Mouse (Mus musculus) liver, embryonic 15.5 days (tissue): Measurements from ENCODE around the gene Oas1h. TPM values are rescaled to one million over a fixed set of nuclear protein-coding genes. Genes with fewer than 3 reads are reported as not detected.
"Not testable (repeated sequence)": the region's sequence is repeated elsewhere in the genome, so short reads cannot be mapped to it uniquely, and the experiment has no call there.

Source experiments
- ATAC-seq: fragments of 200-750 bp; cut with Nextera tagmentation; 2 replicates; pipeline ENCODE4 v1.8.0; 2017; ENCODE audit warnings: moderate number of reproducible peaks, mild to moderate bottlenecking, moderate library complexity; ENCODE audit not compliant: insufficient read depth
- H3K27ac ChIP-seq: fragments of 300-500 bp; sonication (generic); replicated peaks from 2 replicates; pipeline ENCODE4 v1.5.1; 2015; ENCODE audit warnings: mild to moderate bottlenecking, inconsistent platforms
- H3K27me3 ChIP-seq: fragments of 300-500 bp; sonication (generic); 2 replicates; pipeline ENCODE4 v1.6.1; 2015; ENCODE audit warnings: mild to moderate bottlenecking, inconsistent platforms
- H3K36me3 ChIP-seq: fragments of 300-500 bp; sonication (generic); replicated peaks from 2 replicates; pipeline ENCODE4 v1.6.1; 2015; ENCODE audit warnings: moderate library complexity, mild to moderate bottlenecking, inconsistent platforms
- H3K4me1 ChIP-seq: fragments of 300-500 bp; sonication (generic); replicated peaks from 2 replicates; pipeline ENCODE4 v1.6.1; 2015; ENCODE audit warnings: inconsistent platforms
- H3K4me2 ChIP-seq: fragments of 300-500 bp; sonication (generic); 2 replicates; pipeline ENCODE4 v1.6.1; 2015; ENCODE audit warnings: moderate library complexity, mild to moderate bottlenecking, inconsistent platforms
- H3K4me3 ChIP-seq: fragments of 300-500 bp; sonication (generic); replicated peaks from 2 replicates; pipeline ENCODE4 v1.5.1; 2015; ENCODE audit warnings: mild to moderate bottlenecking, inconsistent platforms
- H3K9ac ChIP-seq: fragments of 300-500 bp; sonication (generic); 2 replicates; pipeline ENCODE4 v1.6.1; 2015; ENCODE audit warnings: moderate library complexity, mild to moderate bottlenecking, inconsistent platforms
- H3K9me3 ChIP-seq: fragments of 300-500 bp; sonication (generic); replicated peaks from 2 replicates; pipeline ENCODE4 v1.6.1; 2016; ENCODE audit warnings: inconsistent platforms
- WGBS: fragments of 180-500 bp; shearing (Covaris S2); methylation state at CpG from one replicate; pipeline ENCODE4 v1.1.7; 2015; ENCODE audit warnings: mixed read lengths; ENCODE audit not compliant: insufficient replicate concordance; 5-methylcytosine and 5-hydroxymethylcytosine counted together
- polyA plus RNA-seq: library from polyadenylated mRNA; unstranded; fragments of >200 nt; fragmentation: Nextera tagmentation; extraction: Ambion mirVana; gene quantifications from 2 replicates; pipeline ENCODE4 v1.2.1, GENCODE M21; 2015

The Oas1h gene
- polyA plus RNA-seq, 1 experiment from 2014 or later: not detected

DNA sequence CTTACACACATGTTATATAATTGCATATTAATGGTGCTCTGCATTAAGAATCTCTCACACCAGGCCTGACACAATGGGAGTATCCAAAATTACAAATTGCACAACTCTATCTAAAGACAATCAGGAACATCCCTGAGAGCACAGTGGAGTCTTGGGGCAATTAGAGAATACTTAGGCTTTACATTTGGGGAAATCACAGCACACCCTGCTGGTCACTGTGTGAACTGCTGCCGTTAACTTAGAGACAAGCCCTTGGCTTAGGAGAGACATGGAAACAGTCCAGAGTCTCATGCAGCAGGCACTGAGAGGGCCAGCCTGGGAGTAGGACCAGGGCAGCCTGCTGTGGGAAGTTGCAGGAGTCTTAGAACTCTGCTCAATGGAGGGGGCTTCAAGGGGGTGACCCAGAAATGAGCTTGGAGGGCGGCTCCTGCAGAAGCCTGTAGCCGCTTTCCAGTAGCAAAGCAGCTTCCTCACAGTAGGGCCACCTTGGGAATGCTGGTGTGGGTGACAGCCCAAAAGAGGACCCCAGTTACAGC, 11.6 kb upstream of the Oas1h start:
- Histone ChIP-seq H3K36me3 (no peaks in the 10 kb centered on the region), H3K4me2 (no peak overlapping the region), H3K27ac (no peak overlapping the region), H3K4me1 (no peaks in the 10 kb centered on the region), H3K4me3 (no peak overlapping the region), H3K9ac (no peak overlapping the region), H3K9me3 (no peaks in the 10 kb centered on the region), H3K27me3 (no peaks in the 10 kb centered on the region)
- no peak for ATAC-seq
- WGBS: 42% methylated on average over 3 of the region's 3 CpGs

- ATAC-seq: no peak
- 56% methylated on average over 2 of the region's 2 CpGs for WGBS
- Histone ChIP-seq H3K9ac (no peak overlapping the region), H3K27me3 (no peaks in the 10 kb centered on the region), H3K36me3 (no peaks in the 10 kb centered on the region), H3K4me1 (no peaks in the 10 kb centered on the region), H3K4me2 (no peak overlapping the region), H3K9me3 (no peaks in the 10 kb centered on the region), H3K4me3 (no peak overlapping the region), H3K27ac (no peak overlapping the region)
Observed at GRCm38 (mm10) chr5:120859241-120859640, 2.0 kb upstream of the Oas1h start.

DNA sequence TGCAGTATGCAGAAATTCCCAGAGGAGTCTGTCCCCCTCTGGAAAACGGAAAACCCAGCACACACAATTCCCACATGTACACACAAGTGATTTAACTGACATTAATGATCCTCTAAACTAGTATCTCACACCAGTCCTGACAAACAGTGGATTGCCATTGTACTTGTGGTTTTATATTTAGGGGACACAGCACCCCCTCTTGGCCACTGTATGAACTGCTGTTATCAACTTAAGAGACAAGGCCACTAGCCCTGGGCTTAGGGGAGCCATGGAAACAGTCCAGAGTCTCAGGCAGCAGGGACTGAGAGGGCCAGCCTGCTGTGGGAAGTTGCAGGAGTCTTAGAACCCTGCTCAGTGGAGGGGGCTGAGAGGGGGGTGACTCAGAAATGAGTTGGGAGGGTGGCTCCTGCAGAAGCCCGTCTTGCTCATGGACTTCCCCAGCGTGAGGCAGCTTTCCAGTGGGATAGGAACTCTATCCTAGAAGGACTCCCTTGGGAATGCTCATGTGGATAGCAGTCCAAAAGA, 4.2 kb downstream of the Oas1h start:
- Histone ChIP-seq H3K27ac (no peak overlapping the region), H3K4me2 (no peak overlapping the region), H3K36me3 (no peaks in the 10 kb centered on the region), H3K4me1 (no peaks in the 10 kb centered on the region), H3K9me3 (no peaks in the 10 kb centered on the region), H3K27me3 (no peaks in the 10 kb centered on the region), H3K4me3 (no peak overlapping the region), H3K9ac (no peak overlapping the region)
- WGBS: 51% methylated on average over 3 of the region's 3 CpGs
- no peak for ATAC-seq

DNA sequence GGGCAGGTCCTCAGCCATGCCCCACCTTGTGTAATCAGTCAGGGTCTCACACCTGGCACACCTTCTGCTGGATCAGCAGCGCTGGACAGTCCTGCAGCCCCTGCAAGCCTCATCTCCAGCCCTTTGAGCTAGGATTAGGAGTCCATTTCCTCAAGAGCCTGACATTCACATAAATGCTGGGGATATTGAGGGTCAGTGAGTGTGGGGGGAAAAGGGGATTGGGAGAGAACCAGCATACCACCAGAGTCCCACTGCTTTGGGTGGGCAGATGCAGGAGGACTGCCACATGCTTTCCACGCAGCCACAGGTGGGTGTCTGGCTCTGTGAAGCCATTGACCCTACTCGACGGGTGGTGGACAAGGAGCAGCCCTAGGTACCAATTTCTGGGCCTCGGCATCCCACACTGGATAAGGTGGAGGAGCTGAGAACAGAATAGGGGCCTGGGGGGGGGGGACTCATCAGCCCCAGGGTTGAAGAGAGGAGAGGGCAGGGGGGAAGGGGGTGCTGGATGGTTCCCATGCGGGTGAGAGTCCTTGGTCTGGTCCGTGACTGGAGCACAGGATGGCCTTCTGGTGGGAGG, 8.3 kb downstream of the Oas1h start:
- H3K36me3 ChIP-seq: no peaks in the 10 kb centered on the region
- no peaks in the 10 kb centered on the region for H3K9me3 ChIP-seq
- no peak overlapping the region for H3K27ac ChIP-seq
- H3K4me3 ChIP-seq: no peak overlapping the region
- WGBS: 56% methylated on average over 7 of the region's 7 CpGs
- H3K9ac ChIP-seq: no peak overlapping the region
- no peak overlapping the region for H3K4me2 ChIP-seq
- no peaks in the 10 kb centered on the region for H3K27me3 ChIP-seq
- no peak for ATAC-seq
- no peaks in the 10 kb centered on the region for H3K4me1 ChIP-seq

- Histone ChIP-seq H3K36me3 (no peaks in the 10 kb centered on the region), H3K27ac (no peak overlapping the region), H3K27me3 (no peaks in the 10 kb centered on the region), H3K4me3 (no peak overlapping the region), H3K9me3 (no peaks in the 10 kb centered on the region), H3K4me2 (no peak overlapping the region), H3K4me1 (no peaks in the 10 kb centered on the region), H3K9ac (no peak overlapping the region)
- 31% methylated on average over 3 of the region's 3 CpGs for WGBS
- no peak for ATAC-seq
Observed at GRCm38 (mm10) chr5:120870081-120870480, 8.9 kb downstream of the Oas1h start.

- Histone ChIP-seq H3K4me2 (no peak overlapping the region), H3K9ac (no peak overlapping the region), H3K27ac (no peak overlapping the region), H3K36me3 (no peaks in the 10 kb centered on the region), H3K9me3 (no peaks in the 10 kb centered on the region), H3K4me1 (no peaks in the 10 kb centered on the region), H3K4me3 (no peak overlapping the region), H3K27me3 (no peaks in the 10 kb centered on the region)
- 65% methylated on average over 7 of the region's 7 CpGs for WGBS
- no peak for ATAC-seq
Observed at GRCm38 (mm10) chr5:120870782-120871181, 9.6 kb downstream of the Oas1h start.

DNA sequence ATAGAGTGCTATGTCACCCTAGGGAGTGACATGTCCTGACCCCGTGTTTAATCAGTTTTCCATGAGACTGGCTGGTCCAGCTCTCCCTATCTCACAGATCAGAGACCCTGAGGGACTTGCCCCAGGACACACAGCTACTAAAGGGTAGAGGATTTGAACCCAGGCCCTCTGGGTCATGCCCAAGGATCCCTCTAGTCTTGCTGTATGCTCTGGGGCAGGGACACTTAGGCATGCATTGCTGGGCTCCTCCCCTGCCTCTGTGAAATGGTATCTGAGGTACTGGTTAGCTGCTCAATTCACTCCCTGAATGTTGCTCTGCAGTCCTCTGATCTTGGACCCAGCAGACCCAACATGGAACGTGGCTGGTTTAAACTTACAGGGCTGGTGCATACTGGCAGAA, 10.2 kb downstream of the Oas1h start:
- Histone ChIP-seq H3K4me3 (no peak overlapping the region), H3K9ac (no peak overlapping the region), H3K27me3 (no peaks in the 10 kb centered on the region), H3K4me2 (no peak overlapping the region), H3K4me1 (no peaks in the 10 kb centered on the region), H3K9me3 (no peaks in the 10 kb centered on the region), H3K27ac (no peak overlapping the region), H3K36me3 (no peaks in the 10 kb centered on the region)
- no peak for ATAC-seq
- WGBS: 29% methylated on average over 2 of the region's 2 CpGs

DNA sequence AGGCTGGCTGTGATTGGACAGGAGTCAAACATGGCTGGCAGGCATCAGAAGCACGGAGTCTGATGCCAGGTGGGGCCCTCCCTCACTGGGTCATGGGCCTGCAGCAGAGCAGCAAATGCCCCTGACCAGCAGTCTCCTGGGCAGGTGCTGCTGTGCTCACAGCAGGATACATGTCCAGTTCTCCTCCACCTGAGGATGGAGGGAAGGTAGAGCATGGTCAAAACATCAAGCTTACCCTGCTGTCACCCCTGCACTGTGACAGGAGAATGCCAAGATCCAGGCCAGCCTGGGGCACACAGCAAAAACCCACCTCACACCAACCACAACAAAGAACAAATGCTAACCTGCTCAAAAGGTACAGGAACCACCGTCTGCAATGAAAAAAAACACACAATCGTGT, 15.6 kb downstream of the Oas1h start:
- H3K27me3 ChIP-seq, H3K4me1 ChIP-seq, H3K9me3 ChIP-seq, H3K4me3 ChIP-seq, H3K27ac ChIP-seq, H3K9ac ChIP-seq, H3K4me2 ChIP-seq, H3K36me3 ChIP-seq, ATAC-seq: not testable (repeated sequence)
- 33% methylated on average over 2 of the region's 3 CpGs for WGBS

DNA sequence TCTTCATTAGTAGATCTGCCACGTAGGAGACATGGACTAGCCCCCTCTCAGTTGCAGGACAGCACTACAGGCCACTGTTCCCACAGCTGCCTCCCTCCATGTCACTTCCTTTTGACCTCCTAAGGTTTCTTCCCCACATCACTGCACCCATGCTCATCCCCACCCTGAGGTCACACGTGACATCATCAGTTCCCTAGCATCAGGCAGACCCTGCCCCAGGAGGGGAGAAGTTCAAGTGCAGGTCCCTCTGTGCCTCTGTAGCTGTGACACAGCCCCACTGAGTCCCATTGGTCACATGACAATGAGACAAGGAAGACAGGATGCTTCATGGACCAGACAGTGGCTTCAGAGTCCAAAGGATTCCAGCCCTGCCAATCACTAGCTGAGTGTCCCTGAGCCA, 16.2 kb downstream of the Oas1h start:
- H3K4me3 ChIP-seq, ATAC-seq, H3K27ac ChIP-seq, H3K9ac ChIP-seq, H3K4me1 ChIP-seq, H3K36me3 ChIP-seq, H3K4me2 ChIP-seq, H3K27me3 ChIP-seq, H3K9me3 ChIP-seq: not testable (repeated sequence)
- 47% methylated on average over 2 of the region's 2 CpGs for WGBS

DNA sequence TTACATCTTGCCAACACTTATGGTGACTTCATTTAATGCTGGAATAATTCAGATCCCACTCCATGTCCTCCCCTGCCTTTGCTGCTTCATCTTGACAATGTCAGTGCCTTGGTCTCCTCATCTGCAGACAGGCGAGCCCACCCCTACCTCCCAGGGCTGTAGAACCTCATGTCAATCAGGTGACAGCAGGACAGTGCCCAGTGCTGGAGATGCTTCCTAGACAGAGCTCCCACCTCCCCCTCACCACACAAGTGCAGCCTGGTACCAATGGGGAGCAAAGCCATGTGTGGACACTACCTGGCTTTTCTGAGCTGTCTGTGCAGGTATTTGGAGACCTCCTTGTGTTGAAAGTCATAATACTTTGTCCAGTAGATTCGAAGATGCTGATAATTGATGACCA, 17.6 kb downstream of the Oas1h start:
- 30% methylated on average over 2 of the region's 2 CpGs for WGBS
- not testable (repeated sequence) for H3K4me2 ChIP-seq

DNA sequence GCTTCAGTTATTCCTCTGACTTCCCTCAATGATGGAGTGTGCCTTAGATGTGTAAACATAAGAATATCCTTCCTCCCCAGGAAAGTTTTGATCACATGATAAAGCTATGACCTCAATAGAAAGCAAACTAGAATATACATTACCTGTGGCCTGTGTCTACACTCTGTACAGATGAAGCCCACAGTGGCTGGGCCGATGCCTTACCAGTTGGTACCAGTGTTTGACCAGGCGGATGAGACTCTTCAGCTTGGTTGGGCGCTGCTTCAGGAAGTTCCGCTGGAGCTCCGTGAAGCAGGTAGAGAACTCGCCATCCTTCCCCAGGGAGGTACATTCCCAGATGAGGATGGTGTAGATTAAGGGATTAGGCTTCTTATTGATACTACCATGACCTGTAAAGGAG, 20.5 kb downstream of the Oas1h start:
- H3K9ac ChIP-seq, H3K4me2 ChIP-seq, H3K9me3 ChIP-seq, H3K27ac ChIP-seq, H3K27me3 ChIP-seq, ATAC-seq, H3K4me1 ChIP-seq, H3K36me3 ChIP-seq, H3K4me3 ChIP-seq: not testable (repeated sequence)
- 69% methylated on average over 6 of the region's 6 CpGs for WGBS

More for the DNA sequence above, 17.6 kb downstream of the Oas1h start:
- H3K27ac ChIP-seq, ATAC-seq, H3K9ac ChIP-seq, H3K4me1 ChIP-seq, H3K9me3 ChIP-seq, H3K4me3 ChIP-seq, H3K27me3 ChIP-seq, H3K36me3 ChIP-seq: not testable (repeated sequence)

- not testable (repeated sequence) for H3K36me3 ChIP-seq, H3K9me3 ChIP-seq, H3K4me3 ChIP-seq, H3K27me3 ChIP-seq, H3K9ac ChIP-seq, H3K4me1 ChIP-seq, ATAC-seq, H3K4me2 ChIP-seq, H3K27ac ChIP-seq
- 10% methylated on average over 6 of the region's 9 CpGs for WGBS
Observed at GRCm38 (mm10) chr5:120887413-120887812, 26.2 kb downstream of the Oas1h start, which contains the start of gene Oas1g. Gene Oas1g (minus strand): TSS chr5:120887613.
